Mouse (Mus musculus) embryo, embryonic 11 days (tissue): ENCODE data around the gene Nrarp.

Source experiments
- DNase-seq: peaks from one replicate; pipeline ENCODE4 v3.0.0-alpha.2; 2015

Gene Nrarp

DNA sequence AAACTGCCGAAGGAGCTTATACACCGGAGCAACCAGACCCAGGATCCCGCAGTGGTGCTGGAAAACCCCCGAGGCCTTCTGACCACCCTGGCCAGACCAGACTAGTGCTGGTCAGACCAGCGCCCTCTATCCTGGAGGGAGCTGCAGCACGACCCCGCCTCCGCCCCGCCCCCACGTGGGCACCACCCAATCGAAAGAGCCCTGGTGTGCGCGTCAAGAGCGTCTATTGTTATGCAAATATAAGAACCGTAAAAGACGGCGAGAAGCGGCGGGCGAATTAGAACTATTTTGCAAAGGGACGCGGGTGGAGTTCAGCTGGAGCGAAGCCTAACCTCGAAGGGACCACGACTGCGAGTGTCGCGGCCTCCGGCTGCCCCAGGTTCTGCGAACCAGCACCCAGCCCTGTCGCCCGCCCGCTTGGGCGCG, at the start of gene Nrarp:
Nrarp (plus strand) TSS at position 281 of the 426 bp plus-strand sequence.
- peak; percentile 94 for DNase-seq

- DNase-seq, result no peak
Measured at GRCm38 (mm10) chr2:25131601-25132000, 49.0 kb upstream of the Nrarp start.

GRCm38 (mm10) chr2:25137832-25138231, 42.7 kb upstream of the Nrarp start:
- no peak for DNase-seq

- no peak for DNase-seq
Measured at GRCm38 (mm10) chr2:25141185-25141584, 39.4 kb upstream of the Nrarp start.

GRCm38 (mm10) chr2:25141921-25142320, 38.6 kb upstream of the Nrarp start:
- no peak for DNase-seq

DNA sequence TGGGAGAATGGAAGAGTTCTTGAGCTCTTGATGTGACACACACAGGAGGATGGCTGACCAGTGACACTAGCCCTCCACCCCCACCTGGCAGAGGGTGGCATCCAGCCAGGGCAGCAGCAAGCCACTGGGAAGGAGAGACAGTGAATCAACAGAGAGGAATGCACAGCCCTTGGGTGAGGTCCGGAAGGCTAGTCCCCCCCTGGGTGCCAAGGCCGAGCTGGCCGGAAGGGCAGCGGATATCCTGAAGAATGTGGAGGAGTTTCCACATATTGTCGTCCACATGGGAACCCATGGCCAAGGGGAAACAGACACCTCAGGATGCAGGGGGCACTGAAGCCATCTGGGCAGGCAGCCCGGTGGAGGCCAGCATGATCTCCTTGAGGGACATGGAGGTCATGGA, 35.2 kb upstream of the Nrarp start:
- no peak for DNase-seq

DNA sequence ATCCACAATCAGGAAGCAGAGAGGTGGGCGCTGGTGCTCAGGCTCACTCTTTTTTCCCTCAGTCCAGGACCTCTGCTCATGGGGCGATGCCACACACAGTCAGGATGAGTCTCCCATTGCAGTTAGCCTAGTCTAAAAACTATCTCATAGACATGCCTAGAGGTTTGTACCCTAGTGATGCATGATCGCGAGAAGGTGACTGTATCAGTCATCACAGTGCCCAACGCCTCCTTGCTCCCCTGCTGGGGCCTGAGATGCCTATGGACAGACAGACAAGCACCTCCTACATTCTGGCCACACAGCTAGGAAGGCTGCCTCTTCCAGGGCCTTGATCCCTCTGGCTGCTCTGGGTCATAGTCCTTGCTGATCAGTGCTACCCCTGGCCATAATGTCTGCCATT, 33.2 kb upstream of the Nrarp start:
- DNase-seq, result no peak

- no peak for DNase-seq
Measured at GRCm38 (mm10) chr2:25147892-25148291, 32.7 kb upstream of the Nrarp start.

DNA sequence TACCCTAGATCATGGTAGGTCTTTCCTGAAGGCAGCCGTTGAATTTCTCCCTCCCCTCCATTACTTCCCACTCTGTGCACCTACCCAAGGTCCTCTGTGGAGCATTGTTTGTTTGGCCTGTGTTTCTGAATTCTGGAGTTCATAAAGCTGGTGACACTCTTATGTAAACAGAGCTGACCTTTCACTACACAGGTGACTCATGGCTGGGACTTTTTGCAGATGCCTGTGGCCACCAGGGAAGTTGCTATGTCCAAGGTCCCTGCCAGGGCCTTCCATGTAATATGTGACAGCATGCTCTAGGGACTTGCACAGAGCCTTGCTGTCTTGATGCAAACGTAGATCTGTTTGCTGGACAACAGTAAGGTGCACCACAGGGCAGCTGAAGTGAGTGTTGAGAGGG, 30.9 kb upstream of the Nrarp start:
- no peak for DNase-seq

- no peak for DNase-seq
Measured at GRCm38 (mm10) chr2:25151280-25151956, 29.1 kb upstream of the Nrarp start.

DNA sequence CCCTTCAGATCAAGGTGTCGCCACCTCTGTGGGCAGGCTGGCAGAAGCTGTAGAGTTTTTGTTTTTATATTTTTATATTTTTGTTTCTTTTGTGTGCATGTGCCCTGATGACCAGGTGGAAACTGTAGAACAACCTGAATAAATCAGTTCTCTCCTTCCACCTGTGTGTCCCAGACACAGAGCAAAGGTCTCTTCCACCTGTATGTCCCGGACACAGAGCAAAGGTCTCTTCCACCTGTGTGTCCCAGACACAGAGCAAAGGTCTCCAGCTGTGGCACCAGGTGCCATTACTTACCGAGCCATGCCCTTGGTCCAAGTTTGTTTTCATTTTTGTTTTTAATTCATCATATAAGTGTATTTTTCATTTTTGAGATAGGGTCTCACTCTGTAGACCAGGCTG, 24.4 kb upstream of the Nrarp start:
- DNase-seq, result no peak

- peak; percentile 15 for DNase-seq
Measured at GRCm38 (mm10) chr2:25156990-25157389, 23.6 kb upstream of the Nrarp start.

GRCm38 (mm10) chr2:25157655-25158054, 22.9 kb upstream of the Nrarp start:
- DNase-seq, result peak; percentile 56

GRCm38 (mm10) chr2:25167481-25167880, 13.1 kb upstream of the Nrarp start:
- peak; percentile 49 for DNase-seq

DNA sequence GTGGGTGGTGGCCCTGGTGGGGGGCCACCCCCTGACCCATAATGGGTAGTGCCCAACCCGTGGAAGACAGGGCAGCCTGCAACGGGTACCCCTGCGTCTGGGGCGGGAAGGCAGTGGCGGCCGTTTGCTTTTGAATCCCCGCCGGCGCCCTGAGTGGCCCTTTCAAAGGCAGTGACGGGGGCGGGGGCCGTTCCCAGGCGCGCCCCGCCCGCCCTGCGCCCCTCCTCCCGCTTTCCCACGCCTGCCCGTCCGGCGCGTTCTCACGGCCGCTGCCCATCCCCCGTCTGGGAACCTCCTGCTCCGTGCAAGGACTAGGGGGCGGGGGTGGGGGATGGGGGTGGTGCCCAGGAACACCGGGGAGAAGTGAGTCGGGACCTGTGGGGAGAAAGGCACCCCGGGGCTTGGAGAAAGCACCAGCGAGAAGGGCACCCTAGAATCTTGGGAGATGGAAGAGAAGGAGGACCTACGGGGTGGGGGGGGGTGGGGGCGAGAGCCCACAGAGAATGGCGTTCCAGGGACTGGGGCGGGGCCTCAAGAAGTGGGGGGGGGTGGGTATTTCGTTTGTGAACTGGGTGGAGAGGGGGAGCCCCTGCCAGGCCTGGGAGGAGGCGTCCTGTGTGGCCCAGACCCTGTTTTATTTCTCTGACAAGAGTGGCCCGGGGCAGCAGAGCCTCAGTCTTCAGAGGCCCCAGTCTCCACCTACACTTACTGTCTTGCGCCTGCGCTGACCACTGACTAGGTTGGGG, 12.5 kb upstream of the Nrarp start:
- peak; percentile 91 for DNase-seq

DNA sequence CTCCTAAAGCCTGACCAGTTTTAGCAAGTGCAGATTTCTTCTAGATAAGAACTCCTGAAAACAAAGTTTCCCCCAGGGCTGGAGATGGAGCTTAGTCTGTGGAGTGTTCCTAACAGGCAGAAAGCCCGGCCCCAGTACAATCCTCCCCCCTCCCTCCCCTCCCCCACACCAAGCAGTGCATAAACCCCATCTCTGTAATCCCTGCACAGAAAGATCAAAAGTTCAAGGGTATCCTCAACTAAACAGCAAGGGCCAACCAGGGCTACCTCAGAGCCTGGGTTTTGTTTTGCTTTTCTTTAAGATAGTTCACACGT, 11.9 kb upstream of the Nrarp start:
- DNase-seq, result no peak

DNA sequence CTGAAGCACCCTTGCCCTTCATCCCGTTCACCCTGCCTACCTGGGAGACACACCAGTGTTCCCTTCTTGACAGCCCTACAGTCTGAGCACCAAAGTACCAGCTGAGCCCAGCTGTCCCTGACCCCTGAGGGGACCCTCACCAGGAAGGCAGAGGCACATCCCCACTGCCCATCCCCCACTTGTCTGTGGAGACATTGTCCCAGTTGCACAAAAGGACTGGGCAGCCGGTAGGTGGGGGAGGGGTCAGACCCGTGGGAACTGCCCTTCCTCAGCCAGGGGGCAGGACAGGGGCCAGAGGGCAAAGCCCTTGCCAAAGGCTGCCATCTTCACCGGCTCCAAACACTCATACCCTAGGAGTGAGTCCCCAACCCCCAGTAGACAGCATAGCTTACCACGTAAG, 10.8 kb upstream of the Nrarp start:
- DNase-seq, result peak; percentile 78

- DNase-seq, result no peak
Measured at GRCm38 (mm10) chr2:25170326-25171100, 10.0 kb upstream of the Nrarp start.

DNA sequence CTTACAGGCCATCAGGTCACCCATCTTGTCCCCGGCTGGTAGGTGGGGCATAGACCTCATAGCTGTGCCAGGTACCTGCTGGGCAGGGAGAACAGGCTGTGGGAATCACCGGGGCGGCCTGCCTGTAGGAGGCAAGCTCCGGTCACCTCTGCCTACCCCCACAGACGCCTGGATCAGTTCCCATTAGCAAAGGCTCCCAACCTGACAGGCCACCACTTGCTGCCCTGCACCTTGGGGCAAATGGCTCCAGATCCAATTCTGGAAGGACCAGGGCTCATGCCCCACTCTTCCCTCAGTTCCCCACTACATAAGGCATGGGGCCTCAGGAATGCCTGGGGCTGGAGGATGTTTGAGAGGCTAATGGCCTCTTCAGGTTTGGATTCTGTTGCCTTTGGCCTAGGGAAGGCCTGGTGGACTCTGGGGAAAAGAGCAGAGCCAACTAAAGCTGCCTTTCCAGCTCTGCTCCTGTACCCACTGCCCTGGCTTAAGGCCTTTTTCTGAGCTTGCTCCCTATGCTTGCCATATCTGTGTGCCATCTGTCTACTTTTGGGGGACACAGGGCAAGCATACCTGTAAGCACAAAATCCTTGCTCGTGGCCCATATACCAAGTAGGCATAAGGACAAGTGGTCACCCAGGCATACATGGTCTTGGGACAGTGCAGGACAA, 9.3 kb upstream of the Nrarp start:
- DNase-seq, result no peak

DNA sequence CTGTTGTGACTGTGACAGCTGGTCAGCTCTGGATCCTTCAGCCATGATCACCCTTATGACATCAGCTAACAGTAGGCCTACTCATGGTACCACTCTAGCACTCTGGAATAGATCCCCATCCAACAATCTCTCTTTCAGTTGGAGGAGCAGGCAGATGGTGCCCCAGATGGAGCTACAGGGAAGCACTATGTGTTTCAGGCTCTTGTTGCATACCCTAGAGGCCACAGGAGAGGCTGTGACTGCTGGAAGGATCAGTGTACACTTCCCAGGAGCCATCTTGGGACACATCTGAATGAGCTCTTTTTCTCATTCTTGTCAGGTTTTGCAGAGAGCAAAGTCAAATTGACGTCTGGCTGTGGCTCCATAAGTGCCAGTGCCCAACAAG, 8.8 kb upstream of the Nrarp start:
- no peak for DNase-seq

DNA sequence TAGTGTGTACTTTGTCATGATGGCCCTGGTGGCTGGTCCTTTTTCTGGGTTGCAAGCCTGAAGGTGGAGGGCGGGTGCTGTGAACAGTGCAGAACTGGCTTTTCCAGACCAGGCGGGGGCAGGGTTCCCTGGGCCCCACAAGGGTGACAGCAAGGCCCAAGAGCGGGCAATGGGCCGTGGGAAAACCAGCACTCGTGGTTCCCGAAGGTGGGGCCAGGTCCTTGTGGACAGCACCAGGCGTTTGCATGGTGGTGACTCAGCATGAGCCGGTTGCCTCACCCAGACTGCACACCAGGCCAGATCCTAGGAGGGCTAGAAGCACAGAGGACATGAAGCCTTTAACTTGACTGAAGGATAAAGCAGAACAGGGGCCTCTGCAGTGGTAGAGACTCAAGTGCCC, 7.9 kb upstream of the Nrarp start:
- no peak for DNase-seq

DNA sequence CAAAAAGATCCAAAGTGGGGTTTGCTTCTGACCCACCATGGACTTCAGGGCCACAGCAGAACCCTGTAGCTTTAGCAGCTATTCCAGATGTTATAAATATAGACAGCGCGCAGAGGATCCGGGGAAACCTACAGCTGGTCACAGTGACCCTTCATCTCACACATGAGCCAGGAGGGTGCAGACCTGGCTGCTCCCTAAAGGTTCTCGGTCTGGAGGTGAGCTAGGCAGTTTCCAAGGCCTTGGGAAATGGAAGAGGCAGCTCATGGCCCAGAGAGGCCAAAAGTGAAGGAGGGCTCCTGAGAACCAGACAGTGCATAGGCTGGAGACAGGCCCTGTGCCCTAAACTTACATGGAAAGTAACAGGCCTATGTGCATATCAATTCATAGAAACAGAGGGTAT, 6.7 kb upstream of the Nrarp start:
- DNase-seq, result no peak
